Mouse (Mus musculus) left cerebral cortex, adult 6 months (tissue): ENCODE results near the gene Pfdn5. TPM values are rescaled to one million over a fixed set of nuclear protein-coding genes. Genes with fewer than 3 reads are reported as not detected.

ENCODE experiments used
- long read RNA-seq, 2 experiments: library from polyadenylated mRNA; unstranded; transcript quantifications; one replicate each; pipeline ENCODE4 v2.0.0; 2019 to 2020
- polyA plus RNA-seq: library from polyadenylated mRNA; unstranded; fragments of <200 nt; fragmentation: Nextera tagmentation; gene quantifications from 2 replicates; pipeline ENCODE4 v1.2.3, GENCODE M21; 2021

The Pfdn5 gene
- 1,254 and 1,594 TPM in 2 replicates for polyA plus RNA-seq
- long read RNA-seq, experiment 1, transcript Pfdn5-205 (6 exons, 1,062 nt) = major isoform, 228 of 241 reads
- long read RNA-seq, experiment 1, partial matches to known transcripts = 4 of 241 reads
- long read RNA-seq, experiment 1, other reads (novel, unspliced or antisense) = 2 of 241 reads
- long read RNA-seq, experiment 2, transcript Pfdn5-204 (5 exons, 374 nt) = minor isoform, 12 of 943 reads
- long read RNA-seq, experiment 2, transcript Pfdn5-205 (6 exons, 1,062 nt) = major isoform, 877 of 943 reads
- long read RNA-seq, experiment 2, transcript Pfdn5-202 (5 exons, 464 nt) = minor isoform, 6 of 943 reads
- long read RNA-seq, experiment 2, transcript Pfdn5-201 (5 exons, 570 nt) = minor isoform, 5 of 943 reads
- long read RNA-seq, experiment 2, partial matches to known transcripts = 20 of 943 reads
- long read RNA-seq, experiment 2, other reads (novel, unspliced or antisense) = 13 of 943 reads

DNA sequence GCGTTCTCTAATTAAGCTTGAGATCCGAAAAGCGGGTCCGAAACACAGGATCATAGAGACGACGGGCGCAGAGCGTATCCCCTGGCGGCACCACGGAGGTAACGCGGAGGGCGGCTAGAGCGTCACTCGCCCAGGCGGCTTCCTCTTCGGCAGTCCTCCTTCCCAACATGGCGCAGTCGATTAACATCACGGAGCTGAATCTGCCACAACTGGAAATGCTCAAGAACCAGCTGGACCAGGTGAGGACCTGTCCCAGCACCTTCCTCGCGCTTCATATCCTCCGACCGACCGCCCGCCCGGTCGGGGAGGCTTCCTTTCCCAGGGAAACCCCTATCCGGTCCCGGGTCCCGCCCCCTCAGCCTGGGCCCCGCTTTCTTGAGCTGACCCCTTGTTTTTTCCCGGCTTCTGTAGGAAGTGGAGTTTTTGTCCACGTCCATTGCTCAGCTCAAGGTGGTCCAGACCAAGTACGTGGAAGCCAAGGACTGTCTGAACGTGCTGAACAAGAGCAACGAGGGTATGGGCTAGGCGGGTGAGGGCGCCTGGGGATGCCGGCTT lies at the start of gene Pfdn5:
Gene Pfdn5, plus strand, starts transcription at position 95 of the 555 bp plus-strand sequence.

GRCm38 (mm10) chr15:102279092-102279782 lies 46.7 kb upstream of the Pfdn5 start, which contains the start of gene Mfsd5:
Gene Mfsd5 (plus strand): TSS chr15:102279454.

DNA sequence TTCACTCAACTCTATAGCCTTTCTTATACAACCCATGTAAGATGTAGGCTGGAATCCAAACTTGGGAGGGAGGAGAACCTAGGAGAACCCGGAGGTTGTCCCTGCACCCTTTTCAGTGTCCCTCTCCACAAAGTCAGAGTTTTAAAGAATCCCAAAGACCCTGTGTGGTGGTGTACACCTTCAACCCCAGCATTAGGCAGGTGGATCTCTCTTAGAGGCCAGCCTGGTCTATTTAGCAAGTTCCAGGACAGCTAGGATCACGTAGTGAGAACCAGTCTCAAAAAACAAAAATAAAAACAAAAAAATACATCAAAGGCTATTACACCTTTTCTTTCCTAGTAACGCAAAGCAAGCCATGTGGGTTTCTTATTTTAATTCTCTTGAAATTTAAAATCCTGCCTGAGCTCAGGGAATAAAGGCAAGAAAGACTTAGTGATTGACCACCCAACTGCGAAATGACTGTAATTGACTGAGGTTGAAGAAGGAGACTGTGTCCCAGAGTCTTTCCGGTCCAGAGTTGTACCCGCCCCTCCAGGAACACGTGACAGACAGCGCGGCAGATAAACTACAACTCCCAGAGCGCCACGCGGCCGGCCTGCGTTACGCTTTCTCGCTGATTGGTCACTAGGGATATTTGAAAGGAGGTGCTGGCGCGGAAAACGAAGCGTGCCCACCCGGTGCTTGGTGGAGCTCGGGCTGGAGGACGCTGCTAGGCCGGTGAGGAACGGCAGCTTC lies 30.1 kb upstream of the Pfdn5 start, which contains the start of gene Espl1:
Gene Espl1, plus strand, starts transcription at position 634 of the 735 bp plus-strand sequence.

GRCm38 (mm10) chr15:102331610-102332015 lies 5.7 kb downstream of the Pfdn5 start, which contains the start of gene Myg1:
Gene Myg1 (plus strand): TSS chr15:102331709.

GRCm38 (mm10) chr15:102350138-102350941 lies 24.4 kb downstream of the Pfdn5 start, which contains the start of gene Aaas:
Gene Aaas (minus strand): TSS chr15:102350771.

GRCm38 (mm10) chr15:102366733-102367344 lies 40.9 kb downstream of the Pfdn5 start, which contains the start of gene Sp7:
Gene Sp7 (minus strand): TSS chr15:102367182.

Other genes with a start within 250 kb of the Pfdn5 start
- gene Tns2, start 225.7 kb upstream of the Pfdn5 start, polyA plus RNA-seq = 4.7 and 7.1 TPM in 2 replicates
- gene Spryd3, start 189.9 kb upstream of the Pfdn5 start, polyA plus RNA-seq = 30.7 and 78.8 TPM in 2 replicates
- 189 and 214 TPM in 2 replicates for gene Igfbp6, start 181.8 kb upstream of the Pfdn5 start, polyA plus RNA-seq
- 0.05 and 0.12 TPM in 2 replicates for gene Soat2, start 175.6 kb upstream of the Pfdn5 start, polyA plus RNA-seq
- 5.6 and 12.1 TPM in 2 replicates for gene Zfp740, start 122.9 kb upstream of the Pfdn5 start, polyA plus RNA-seq
- gene Csad, start 121.4 kb upstream of the Pfdn5 start, polyA plus RNA-seq = 17.3 and 23.7 TPM in 2 replicates
- 0.84 and 1.1 TPM in 2 replicates for gene Itgb7, start 94.2 kb upstream of the Pfdn5 start, polyA plus RNA-seq
- gene Rarg, start 68.6 kb upstream of the Pfdn5 start, polyA plus RNA-seq = 1.8 and 2.6 TPM in 2 replicates
- not detected in 2 replicates for gene Gm9918, start 55.6 kb upstream of the Pfdn5 start, polyA plus RNA-seq
- gene Mfsd5, start 46.7 kb upstream of the Pfdn5 start, polyA plus RNA-seq = 27.4 and 84.9 TPM in 2 replicates
- gene Espl1, start 29.9 kb upstream of the Pfdn5 start, polyA plus RNA-seq = 0.29 and 1.3 TPM in 2 replicates
- gene Myg1, start 5.6 kb downstream of the Pfdn5 start, polyA plus RNA-seq = 60.7 and 68.7 TPM in 2 replicates
- 13.0 and 15.3 TPM in 2 replicates for gene Aaas, start 24.7 kb downstream of the Pfdn5 start, polyA plus RNA-seq
- gene Sp7, start 41.1 kb downstream of the Pfdn5 start, polyA plus RNA-seq = 0.74 and 0.84 TPM in 2 replicates
- gene Sp1, start 80.0 kb downstream of the Pfdn5 start, polyA plus RNA-seq = 0.85 and 2.6 TPM in 2 replicates
- 0.69 and 1.3 TPM in 2 replicates for gene Amhr2, start 119.3 kb downstream of the Pfdn5 start, polyA plus RNA-seq
- gene Prr13, start 132.9 kb downstream of the Pfdn5 start, polyA plus RNA-seq = 77.7 and 88.3 TPM in 2 replicates
- gene Pcbp2, start 144.4 kb downstream of the Pfdn5 start, polyA plus RNA-seq = 104 and 109 TPM in 2 replicates
- gene Gm10337, start 177.6 kb downstream of the Pfdn5 start, polyA plus RNA-seq = not detected in 2 replicates
- 29.5 and 31.4 TPM in 2 replicates for gene Map3k12, start 190.9 kb downstream of the Pfdn5 start, polyA plus RNA-seq
- 15.8 and 18.3 TPM in 2 replicates for gene Tarbp2, start 192.1 kb downstream of the Pfdn5 start, polyA plus RNA-seq
- 0.74 and 0.83 TPM in 2 replicates for gene Npff, start 198.8 kb downstream of the Pfdn5 start, polyA plus RNA-seq